Mouse (Mus musculus) spleen, postnatal 10 days (tissue): ENCODE results near the gene Supt7l.

Source experiments
- DNase-seq, 2 experiments: peaks; one replicate each; pipeline ENCODE4 v3.0.0; 2021 to 2022; ENCODE audit warnings: low spot score in 2 of 2

Supt7l gene

GRCm38 (mm10) chr5:31492031-31492430 lies 35.6 kb downstream of the Supt7l start:
- no peak for DNase-seq

- DNase-seq = no peak
Observed at GRCm38 (mm10) chr5:31489116-31489769, 38.4 kb downstream of the Supt7l start.

GRCm38 (mm10) chr5:31487889-31488288 lies 39.7 kb downstream of the Supt7l start:
- no peak for DNase-seq

GRCm38 (mm10) chr5:31485440-31485839 lies 42.2 kb downstream of the Supt7l start, which contains the start of gene 4930548H24Rik:
4930548H24Rik (plus strand) TSS chr5:31485740.
- DNase-seq = no peak

GRCm38 (mm10) chr5:31480536-31480935 lies 47.1 kb downstream of the Supt7l start:
- DNase-seq = no peak

GRCm38 (mm10) chr5:31470334-31470733 lies 57.3 kb downstream of the Supt7l start:
- DNase-seq = peak; percentile 34 to 74

- no peak for DNase-seq
Observed at GRCm38 (mm10) chr5:31469711-31470110, 57.9 kb downstream of the Supt7l start.

- no peak for DNase-seq
Observed at GRCm38 (mm10) chr5:31467798-31468197, 59.8 kb downstream of the Supt7l start.
